Mouse (Mus musculus) embryonic facial prominence, embryonic 14.5 days (tissue): ENCODE measurements around the gene Sstr3. TPM values are rescaled to one million over a fixed set of nuclear protein-coding genes. Genes with fewer than 3 reads are reported as not detected.
A peak's percentile ranks its signal among the peaks of the same experiment; 100 is the strongest.

Experiments
- ATAC-seq: fragments of 200-750 bp; cut with Nextera tagmentation; 2 replicates; pipeline ENCODE4 v1.8.0; 2017; ENCODE audit warnings: low read depth, moderate number of reproducible peaks, moderate TSS enrichment
- DNase-seq: peaks from one replicate; pipeline ENCODE4 v3.0.0-alpha.2; 2015; ENCODE audit warnings: low spot score
- H3K27ac ChIP-seq: fragments of 300-500 bp; sonication (generic); replicated peaks from 2 replicates; pipeline ENCODE4 v1.5.1; 2014; ENCODE audit warnings: low read depth, mild to moderate bottlenecking, low read length, moderate library complexity
- H3K27me3 ChIP-seq: fragments of 300-500 bp; sonication (generic); replicated peaks from 2 replicates; pipeline ENCODE4 v1.6.1; 2014; ENCODE audit warnings: low read length; ENCODE audit not compliant: control insufficient read depth, insufficient read depth
- H3K36me3 ChIP-seq: fragments of 300-500 bp; sonication (generic); 2 replicates; pipeline ENCODE4 v1.6.1; 2014; ENCODE audit warnings: low read length, mixed read lengths; ENCODE audit not compliant: control insufficient read depth, insufficient read depth
- H3K4me1 ChIP-seq: fragments of 300-500 bp; sonication (generic); 2 replicates; pipeline ENCODE4 v1.6.1; 2014; ENCODE audit warnings: antibody characterized with exemption, low read length; ENCODE audit not compliant: control insufficient read depth, insufficient read depth
- H3K4me2 ChIP-seq: fragments of 300-500 bp; sonication (generic); 2 replicates; pipeline ENCODE4 v1.6.1; 2014; ENCODE audit warnings: low read depth, mild to moderate bottlenecking, low read length, moderate library complexity, mixed read lengths
- H3K4me3 ChIP-seq: fragments of 300-500 bp; sonication (generic); 2 replicates; pipeline ENCODE4 v1.5.1; 2014; ENCODE audit warnings: low read depth, mild to moderate bottlenecking, low read length
- H3K9ac ChIP-seq: fragments of 300-500 bp; sonication (generic); 2 replicates; pipeline ENCODE4 v1.6.1; 2014; ENCODE audit warnings: low read depth, mild to moderate bottlenecking, low read length, moderate library complexity, mixed read lengths
- H3K9me3 ChIP-seq: fragments of 300-500 bp; sonication (generic); 2 replicates; pipeline ENCODE4 v1.6.1; 2016; ENCODE audit warnings: low read length; ENCODE audit not compliant: control insufficient read depth
- WGBS: fragments of 180-500 bp; shearing (Covaris S2); extraction: QIAGEN DNeasy Blood & Tissue Kit; methylation state at CpG from one replicate; pipeline ENCODE4 v1.1.7; 2014; 5-methylcytosine and 5-hydroxymethylcytosine counted together
- polyA plus RNA-seq: library from polyadenylated mRNA; unstranded; fragments of >200 nt; fragmentation: Nextera tagmentation; extraction: Ambion mirVana; gene quantifications from 2 replicates; pipeline ENCODE4 v1.2.1, GENCODE M21; 2014

Gene Sstr3
- polyA plus RNA-seq, 1 experiment from 2014 or later: 0.14 TPM

- H3K9ac ChIP-seq: no peak overlapping the region
- ATAC-seq (peak; percentile 81), DNase-seq (peak; percentile 74)
- H3K4me2 ChIP-seq: no peak overlapping the region
- H3K36me3 ChIP-seq: no peaks in the 10 kb centered on the region
- H3K9me3 ChIP-seq: no peaks in the 10 kb centered on the region
- H3K27me3 ChIP-seq: no peaks in the 10 kb centered on the region
- H3K4me1 ChIP-seq: no peaks in the 10 kb centered on the region; the same call in 1 of the 2 replicates
- no peak overlapping the region for H3K4me3 ChIP-seq
- H3K27ac ChIP-seq: no peak overlapping the region
- WGBS: 56% methylated on average over 18 of the region's 18 CpGs
These were observed 42.8 kb upstream of the Sstr3 start for GRCm38 (mm10) chr15:78587050-78587994.

GRCm38 (mm10) chr15:78585404-78585803 lies 40.9 kb upstream of the Sstr3 start:
- ATAC-seq: no peak
- H3K4me1 ChIP-seq: peaks cover 10% of the 10 kb centered on the region
- 88% methylated on average over 7 of the region's 7 CpGs for WGBS
- H3K4me3 ChIP-seq: no peak overlapping the region
- no peak for DNase-seq
- no peak overlapping the region for H3K4me2 ChIP-seq
- no peaks in the 10 kb centered on the region for H3K9me3 ChIP-seq
- H3K36me3 ChIP-seq: no peaks in the 10 kb centered on the region
- H3K27ac ChIP-seq: no peak overlapping the region
- no peak overlapping the region for H3K9ac ChIP-seq
- no peaks in the 10 kb centered on the region for H3K27me3 ChIP-seq

DNA sequence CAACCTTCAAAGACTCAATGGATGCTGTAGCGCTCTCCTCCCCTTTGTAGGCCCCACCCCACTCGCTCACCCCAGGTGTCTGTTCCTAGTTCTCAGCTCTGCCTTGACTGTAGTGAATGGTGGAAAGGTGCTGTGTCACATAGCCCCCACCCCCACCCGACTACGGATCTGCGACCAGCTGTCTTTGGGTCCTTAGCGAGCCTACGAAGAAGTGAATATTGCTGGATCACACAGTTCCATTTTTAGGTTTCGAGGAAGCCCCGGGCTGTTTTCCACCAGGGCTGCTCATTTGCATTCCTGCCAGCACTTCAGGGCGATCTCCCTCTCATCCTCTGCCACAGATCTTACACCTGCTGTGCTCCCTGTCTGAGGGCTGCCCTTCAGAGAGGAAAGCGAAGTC lies 38.9 kb upstream of the Sstr3 start:
- no peak for DNase-seq
- Histone ChIP-seq H3K36me3 (no peaks in the 10 kb centered on the region), H3K4me1 (peaks cover 16% of the 10 kb centered on the region), H3K27me3 (no peaks in the 10 kb centered on the region), H3K4me3 (no peak overlapping the region), H3K4me2 (no peak overlapping the region), H3K9ac (no peak overlapping the region), H3K27ac (no peak overlapping the region), H3K9me3 (no peaks in the 10 kb centered on the region)
- 22% methylated on average over 11 of the region's 11 CpGs for WGBS
- ATAC-seq: no peak

DNA sequence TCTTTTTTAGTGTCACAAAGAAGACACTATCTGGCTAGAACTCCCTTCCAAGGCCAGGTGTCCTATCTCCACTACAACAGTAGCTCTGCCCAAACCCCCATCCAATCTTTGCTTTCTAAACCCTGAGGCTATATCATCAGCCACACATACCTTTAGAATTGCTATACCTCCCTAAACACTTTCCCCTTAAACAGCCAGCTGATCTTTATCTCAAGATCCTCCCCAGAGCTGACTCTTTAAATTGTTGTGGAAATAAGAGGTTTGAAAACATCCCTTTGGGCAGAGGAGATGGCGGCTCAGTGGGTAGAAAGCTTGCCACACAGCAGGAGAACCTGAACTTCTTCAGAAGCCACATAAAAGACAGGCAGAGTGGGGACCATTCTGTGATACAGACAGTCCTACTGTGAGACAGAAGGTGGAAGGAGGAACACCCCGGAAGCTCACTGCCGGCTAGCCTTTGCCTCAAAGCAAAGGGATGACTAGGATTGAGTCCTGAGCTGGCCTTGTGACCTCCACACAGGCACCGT lies 31.9 kb upstream of the Sstr3 start:
- H3K4me3 ChIP-seq: no peak overlapping the region
- H3K27ac ChIP-seq: no peak overlapping the region
- H3K9ac ChIP-seq: no peak overlapping the region
- WGBS: 55% methylated on average over 4 of the region's 4 CpGs
- ATAC-seq: no peak
- H3K4me2 ChIP-seq: no peak overlapping the region
- H3K4me1 ChIP-seq: peaks cover 15% of the 10 kb centered on the region
- no peaks in the 10 kb centered on the region for H3K9me3 ChIP-seq
- DNase-seq: no peak
- H3K36me3 ChIP-seq: no peaks in the 10 kb centered on the region
- no peaks in the 10 kb centered on the region for H3K27me3 ChIP-seq

- H3K27me3 ChIP-seq: no peaks in the 10 kb centered on the region
These were observed 28.3 kb upstream of the Sstr3 start, which contains the start of gene Rac2 for GRCm38 (mm10) chr15:78572658-78573397. TSS of gene Rac2 (minus strand) at chr15:78572783.

DNA sequence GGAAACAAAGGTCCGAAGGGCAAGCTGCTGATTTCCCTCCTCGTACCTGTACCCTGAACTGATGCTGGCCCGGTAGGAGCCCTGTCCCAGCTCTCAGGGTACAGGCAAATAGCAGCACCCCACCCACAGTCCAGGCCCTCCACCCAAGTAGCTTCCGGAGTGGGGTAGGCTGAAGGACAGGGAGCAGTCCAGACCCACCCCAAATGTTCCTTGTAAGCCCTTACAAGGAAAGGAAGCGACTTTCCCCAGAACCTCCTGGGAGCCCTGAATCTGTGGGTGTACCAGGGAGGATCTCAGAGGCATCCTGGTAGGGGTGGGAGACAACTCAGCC lies 27.8 kb upstream of the Sstr3 start:
- H3K27me3 ChIP-seq: no peaks in the 10 kb centered on the region
- DNase-seq (no peak), ATAC-seq (no peak)
- no peak overlapping the region for H3K9ac ChIP-seq
- no peak overlapping the region for H3K4me2 ChIP-seq
- H3K9me3 ChIP-seq: no peaks in the 10 kb centered on the region
- WGBS: 96% methylated on average over 5 of the region's 5 CpGs
- H3K36me3 ChIP-seq: no peaks in the 10 kb centered on the region
- H3K4me1 ChIP-seq: no peaks in the 10 kb centered on the region; the same call in 1 of the 2 replicates
- H3K4me3 ChIP-seq: 0 out of 2 replicates have a peak overlapping the region, but pooled peaks have one; percentile 1
- no peak overlapping the region for H3K27ac ChIP-seq

More at GRCm38 (mm10) chr15:78572658-78573397, 28.3 kb upstream of the Sstr3 start, which contains the start of gene Rac2:
- H3K4me1 ChIP-seq: no peaks in the 10 kb centered on the region; the same call in 1 of the 2 replicates
- H3K9ac ChIP-seq: no peak within 1 kb of the TSS
- no peak within 1 kb of the TSS for H3K4me2 ChIP-seq
- H3K27ac ChIP-seq: no peak within 1 kb of the TSS
- WGBS: 71% methylated on average over 7 of the region's 8 CpGs
- ATAC-seq (no peak), DNase-seq (no peak)
- H3K36me3 ChIP-seq: no peaks in the 10 kb centered on the region
- 0 out of 2 replicates have a peak within 1 kb of the TSS, but pooled peaks have one; percentile 1 for H3K4me3 ChIP-seq
- H3K9me3 ChIP-seq: no peaks in the 10 kb centered on the region

- Histone ChIP-seq H3K4me1 (no peaks in the 10 kb centered on the region; the same call in 1 of the 2 replicates), H3K27ac (no peak overlapping the region), H3K9ac (no peak overlapping the region), H3K9me3 (no peaks in the 10 kb centered on the region), H3K27me3 (no peaks in the 10 kb centered on the region), H3K4me3 (0 out of 2 replicates have a peak overlapping the region, but pooled peaks have one; percentile 1), H3K4me2 (no peak overlapping the region), H3K36me3 (no peaks in the 10 kb centered on the region)
- WGBS: 65% methylated on average over 15 of the region's 16 CpGs
- ATAC-seq (no peak), DNase-seq (no peak)
These were observed 27.2 kb upstream of the Sstr3 start for GRCm38 (mm10) chr15:78571554-78572269.

GRCm38 (mm10) chr15:78570170-78570569 lies 25.7 kb upstream of the Sstr3 start:
- DNase-seq: no peak
- Histone ChIP-seq H3K4me3 (no peak overlapping the region), H3K4me2 (no peak overlapping the region), H3K9ac (no peak overlapping the region), H3K9me3 (no peaks in the 10 kb centered on the region), H3K27me3 (no peaks in the 10 kb centered on the region), H3K36me3 (no peaks in the 10 kb centered on the region), H3K27ac (no peak overlapping the region), H3K4me1 (no peaks in the 10 kb centered on the region)
- ATAC-seq: no peak
- 87% methylated on average over 2 of the region's 5 CpGs for WGBS
